Mouse (Mus musculus) midbrain, embryonic 13.5 days (tissue): ENCODE measurements around the gene Nphs2. TPM values are rescaled to one million over a fixed set of nuclear protein-coding genes. Genes with fewer than 3 reads are reported as not detected.

Experiments used
- polyA plus RNA-seq: library from polyadenylated mRNA; unstranded; fragments of >200 nt; fragmentation: Nextera tagmentation; extraction: Ambion mirVana; gene quantifications from 2 replicates; pipeline ENCODE4 v1.2.1, GENCODE M21; 2015

Nphs2 gene
- polyA plus RNA-seq, 1 experiment from 2014 or later = 0.28 TPM

Other genes with a start within 250 kb of the Nphs2 start
- gene Fam163a, start 105.7 kb upstream of the Nphs2 start, polyA plus RNA-seq = 8.4 and 12.4 TPM in 2 replicates
- 0.27 TPM in 2 replicates for gene Tdrd5, start 7.1 kb upstream of the Nphs2 start, polyA plus RNA-seq
- 591 and 665 TPM in 2 replicates for gene Gm2000, start 55.3 kb downstream of the Nphs2 start, polyA plus RNA-seq
- 0.17 and 0.45 TPM in 2 replicates for gene Axdnd1, start 110.4 kb downstream of the Nphs2 start, polyA plus RNA-seq
- 10.9 and 11.1 TPM in 2 replicates for gene Soat1, start 163.6 kb downstream of the Nphs2 start, polyA plus RNA-seq
- 0.66 and 1.1 TPM in 2 replicates for gene Gm10031, start 213.3 kb downstream of the Nphs2 start, polyA plus RNA-seq
- gene Abl2, start 248.1 kb downstream of the Nphs2 start, polyA plus RNA-seq = 6.7 and 7.0 TPM in 2 replicates